ENCODE assay signal across 10 mouse cellular contexts in the genomic region with DNA sequence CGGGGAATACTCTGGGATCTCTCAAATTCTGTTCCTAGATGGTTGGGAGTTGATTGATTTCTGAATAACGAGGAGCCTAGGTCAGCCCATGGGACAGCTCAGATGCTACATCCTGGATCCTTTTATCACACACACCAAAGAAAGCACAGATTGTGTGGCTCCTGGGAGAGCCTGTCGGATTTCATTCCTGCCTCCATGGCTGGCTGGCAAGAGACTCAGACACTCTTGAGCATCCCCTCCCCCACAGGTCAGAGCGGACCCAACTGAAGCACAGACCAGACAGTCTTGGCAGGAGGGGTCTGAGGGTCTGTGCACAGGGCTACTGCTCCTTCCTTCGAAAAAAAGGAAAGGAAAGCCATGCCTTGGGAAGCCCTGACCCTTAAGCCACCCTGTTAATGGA. TPM values are rescaled to one million over a fixed set of nuclear protein-coding genes. Genes with fewer than 3 reads are reported as not detected.
DNase-seq lines count a peak whose midpoint lies in the region; ATAC-seq lines count a peak whose summit lies in the region.
"Had no signal": no experiment of that assay in that cellular context is flagged by ENCODE, and none has a peak within 500 bp of the region (broad histone marks: within the 10 kb centered on the region; RNA-seq: fewer than 3 reads in every experiment).

No protein-coding gene starts in this region.

- H3K36me3 ChIP-seq in heart, embryonic 16.5 days (ENCODE audit: control insufficient read depth, insufficient read depth) = no peaks in the 10 kb centered on the region
- H3K36me3 ChIP-seq in forebrain, embryonic 11.5 days (ENCODE audit: control insufficient read depth, insufficient read depth, low read length) = no peaks in the 10 kb centered on the region
- peaks cover 13% of the 10 kb centered on the region for H3K36me3 ChIP-seq in liver, embryonic 15.5 days (replicated peaks)

- peak overlapping the region; percentile 97; the same call in 1 of the 2 replicates for H3K4me2 ChIP-seq in heart, embryonic 16.5 days (ENCODE audit: low read depth, low read length)
- H3K4me2 ChIP-seq in forebrain, embryonic 11.5 days (ENCODE audit: low read depth, low read length, severe bottlenecking) = peak overlapping the region; percentile 91; the same call in 1 of the 2 replicates
- H3K4me2 ChIP-seq in liver, embryonic 15.5 days = peak overlapping the region; percentile 98; the same call in 1 of the 2 replicates

- no peaks in the 10 kb centered on the region for H3K9me3 ChIP-seq in heart, embryonic 16.5 days (replicated peaks; ENCODE audit: control insufficient read depth, low read length)
- H3K9me3 ChIP-seq in forebrain, embryonic 11.5 days (ENCODE audit: control insufficient read depth, low read length) = no peaks in the 10 kb centered on the region
- H3K9me3 ChIP-seq in liver, embryonic 15.5 days (replicated peaks) = no peaks in the 10 kb centered on the region

- no peak overlapping the region for H3K4me3 ChIP-seq in heart, embryonic 16.5 days (ENCODE audit: low read length)
- H3K4me3 ChIP-seq in forebrain, embryonic 11.5 days (ENCODE audit: low read depth, low read length) = no peak overlapping the region; the same call in 1 of the 2 replicates
- H3K4me3 ChIP-seq in liver, embryonic 15.5 days (replicated peaks) = no peak overlapping the region

- peaks cover 11% of the 10 kb centered on the region for H3K4me1 ChIP-seq in heart, embryonic 16.5 days (ENCODE audit: control insufficient read depth, insufficient read depth, low read length)
- H3K4me1 ChIP-seq in forebrain, embryonic 11.5 days (replicated peaks; ENCODE audit: control insufficient read depth, insufficient read depth, low read length) = peaks cover 8% of the 10 kb centered on the region; the same call in 1 of the 2 replicates
- peaks cover 77% of the 10 kb centered on the region for H3K4me1 ChIP-seq in liver, embryonic 15.5 days (replicated peaks)

- DNase-seq in heart, adult 11 months = no peak
- peak; percentile 73 for DNase-seq in cerebellum, adult 11 months
- DNase-seq in forebrain, embryonic 11.5 days (ENCODE audit: low spot score) = no peak
- no peak for DNase-seq in thymus, postnatal 14 days
- no peak for DNase-seq in right cerebral cortex, adult 18-20 months
- no peak for DNase-seq in adrenal gland, adult 8-10 months
- DNase-seq: adrenal gland, postnatal 25 days had no signal

- 0 out of 2 replicates have a peak, but pooled peaks cover 2% of the 10 kb centered on the region for H3K27me3 ChIP-seq in heart, embryonic 16.5 days (ENCODE audit: control insufficient read depth, insufficient read depth, low read length)
- H3K27me3 ChIP-seq in forebrain, embryonic 11.5 days (ENCODE audit: control insufficient read depth, insufficient read depth, low read length) = no peaks in the 10 kb centered on the region
- H3K27me3 ChIP-seq in liver, embryonic 15.5 days = no peaks in the 10 kb centered on the region

- H3K27ac ChIP-seq in heart, embryonic 16.5 days (ENCODE audit: low read length) = no peak overlapping the region
- 0 out of 2 replicates have a peak overlapping the region, but pooled peaks have one; percentile 12 for H3K27ac ChIP-seq in forebrain, embryonic 11.5 days (ENCODE audit: low read depth, low read length)
- H3K27ac ChIP-seq in liver, embryonic 15.5 days (replicated peaks) = no peak overlapping the region

- no peak for ATAC-seq in heart, embryonic 16.5 days (replicated peaks; ENCODE audit: extremely low read depth, insufficient read depth, low FRiP score)
- no peak for ATAC-seq in forebrain, embryonic 11.5 days (replicated peaks; ENCODE audit: low FRiP score)
- no peak for ATAC-seq in liver, embryonic 15.5 days (ENCODE audit: insufficient read depth)

- WGBS in heart, embryonic 16.5 days = 49% methylated on average over 5 of the region's 5 CpGs
- WGBS in forebrain, embryonic 11.5 days = 34% methylated on average over 5 of the region's 5 CpGs
- WGBS in liver, embryonic 15.5 days (ENCODE audit: insufficient replicate concordance) = 73% methylated on average over 5 of the region's 5 CpGs

- no peak overlapping the region for H3K9ac ChIP-seq in heart, embryonic 16.5 days (ENCODE audit: low read length)
- H3K9ac ChIP-seq in forebrain, embryonic 11.5 days (ENCODE audit: low read length) = no peak overlapping the region
- 0 out of 2 replicates have a peak overlapping the region, but pooled peaks have one; percentile 13 for H3K9ac ChIP-seq in liver, embryonic 15.5 days

RNA-seq across cellular contexts. Expression of a gene that starts 2.3 kb away (rescaled TPM):
- 2.0 TPM in 2 replicates for polyA plus RNA-seq in heart, embryonic 16.5 days (2015; fragmentation: Nextera tagmentation; extraction: Ambion mirVana)
- polyA plus RNA-seq in forebrain, embryonic 11.5 days (2014; fragmentation: Nextera tagmentation; extraction: Ambion mirVana) = 5.2 and 6.9 TPM in 2 replicates
- 1.1 and 1.2 TPM in 2 replicates for polyA plus RNA-seq in liver, embryonic 15.5 days (2015; fragmentation: Nextera tagmentation; extraction: Ambion mirVana)
- total RNA-seq in adrenal gland, adult 8-10 months (2022) = 10 to 100 TPM in 2 of 4 experiments, 1 to 10 TPM in 2; 8.1 to 18.5 (median 13.8) TPM

RNA-seq across cellular contexts. Expression of a gene that starts 51.2 kb away (rescaled TPM):
- 0.05 and 0.12 TPM in 2 replicates for polyA plus RNA-seq in heart, embryonic 16.5 days (2015; fragmentation: Nextera tagmentation; extraction: Ambion mirVana)
- 0.05 TPM in 1 of 2 replicates, not detected in the other for polyA plus RNA-seq in forebrain, embryonic 11.5 days (2014; fragmentation: Nextera tagmentation; extraction: Ambion mirVana)
- not detected in 2 replicates for polyA plus RNA-seq in liver, embryonic 15.5 days (2015; fragmentation: Nextera tagmentation; extraction: Ambion mirVana)
- total RNA-seq in adrenal gland, adult 8-10 months (2022) = under 1 TPM in 2 of 4 experiments, not detected in 2; 0.06 to 0.13 TPM
- total RNA-seq: adrenal gland, postnatal 25 days; megakaryocyte, adult 5-6 weeks had no signal

RNA-seq across cellular contexts. Expression of a gene that starts 53.2 kb away (rescaled TPM):
- 0.54 and 0.97 TPM in 2 replicates for polyA plus RNA-seq in heart, embryonic 16.5 days (2015; fragmentation: Nextera tagmentation; extraction: Ambion mirVana)
- polyA plus RNA-seq in forebrain, embryonic 11.5 days (2014; fragmentation: Nextera tagmentation; extraction: Ambion mirVana) = not detected in 2 replicates
- polyA plus RNA-seq in liver, embryonic 15.5 days (2015; fragmentation: Nextera tagmentation; extraction: Ambion mirVana) = not detected in 2 replicates
- total RNA-seq in adrenal gland, adult 8-10 months (2022) = under 1 TPM; 0.20 to 0.52 (median 0.32) TPM
- total RNA-seq: adrenal gland, postnatal 25 days; megakaryocyte, adult 5-6 weeks had no signal

RNA-seq across cellular contexts. Expression of a gene that starts 59.6 kb away (rescaled TPM):
- polyA plus RNA-seq in heart, embryonic 16.5 days (2015; fragmentation: Nextera tagmentation; extraction: Ambion mirVana) = 2.1 and 2.4 TPM in 2 replicates
- polyA plus RNA-seq in forebrain, embryonic 11.5 days (2014; fragmentation: Nextera tagmentation; extraction: Ambion mirVana) = not detected in 2 replicates
- polyA plus RNA-seq in liver, embryonic 15.5 days (2015; fragmentation: Nextera tagmentation; extraction: Ambion mirVana) = 1.6 and 1.8 TPM in 2 replicates
- total RNA-seq in adrenal gland, adult 8-10 months (2022) = 1 to 10 TPM in 3 of 4 experiments, under 1 TPM in 1; 0.84 to 4.8 (median 2.1) TPM
